Mouse (Mus musculus) brain, embryonic 18.5 days (tissue): ENCODE results near the gene A2ml1.
A peak's percentile ranks its signal among the peaks of the same experiment; 100 is the strongest.
"Not testable (repeated sequence)": the region's sequence is repeated elsewhere in the genome, so short reads cannot be mapped to it uniquely, and the experiment has no call there.

Source experiments
- DNase-seq: peaks from one replicate; pipeline ENCODE4 v3.0.0-alpha.2; 2012; ENCODE audit warnings: low read depth, low spot score

A2ml1 gene

DNA sequence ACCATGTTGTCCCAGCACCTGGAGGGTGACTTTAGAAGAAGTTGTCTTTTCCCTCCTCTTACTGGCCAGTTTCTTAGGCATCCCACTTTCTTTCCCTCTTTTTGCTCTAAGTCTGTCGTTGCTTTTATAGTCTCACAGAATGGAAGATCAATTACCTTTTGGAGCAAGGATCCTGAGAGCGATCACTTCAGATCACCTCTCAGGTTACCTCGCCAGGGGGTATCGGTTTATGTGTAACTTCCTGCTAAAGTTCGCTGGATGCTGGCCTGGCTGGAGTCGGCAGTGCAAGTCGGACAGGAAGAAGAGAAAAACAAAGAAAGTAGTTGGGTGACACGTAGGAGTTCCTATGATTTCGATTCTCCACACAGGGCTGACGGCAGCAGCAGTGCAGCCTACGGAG is at the start of gene A2ml1:
A2ml1 (minus strand) TSS at position 101 of the 400 bp plus-strand sequence.
- DNase-seq = no peak

- DNase-seq = peak; percentile 50
Observed at GRCm38 (mm10) chr6:128629771-128630739, 48.6 kb upstream of the A2ml1 start.

DNA sequence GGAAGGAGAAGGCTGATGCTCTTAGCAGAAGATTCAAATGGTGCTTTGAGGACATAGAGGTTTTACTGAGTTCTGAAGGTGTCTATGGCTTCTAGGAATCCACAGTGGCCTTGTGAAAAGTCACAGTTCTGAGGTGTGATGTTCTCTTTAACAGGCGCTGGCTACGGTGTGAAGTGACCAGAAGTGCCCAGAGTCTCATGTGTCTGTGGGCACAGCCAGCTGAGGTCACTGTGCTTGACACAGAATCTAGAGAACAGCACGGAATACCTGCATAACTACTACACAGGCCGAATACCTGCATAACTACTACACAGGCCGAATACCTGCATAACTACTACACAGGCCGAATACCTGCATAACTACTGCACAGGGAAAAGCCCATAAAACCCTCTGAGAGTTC is 43.8 kb upstream of the A2ml1 start:
- not testable (repeated sequence) for DNase-seq

- no peak for DNase-seq
Observed at GRCm38 (mm10) chr6:128624425-128624824, 43.0 kb upstream of the A2ml1 start.

GRCm38 (mm10) chr6:128623433-128623832 is 42.0 kb upstream of the A2ml1 start, which contains the start of gene Klrb1a:
Gene Klrb1a (minus strand): TSS chr6:128623533.
- not testable (repeated sequence) for DNase-seq

- no peak for DNase-seq
Observed at GRCm38 (mm10) chr6:128622733-128623132, 41.3 kb upstream of the A2ml1 start.

DNA sequence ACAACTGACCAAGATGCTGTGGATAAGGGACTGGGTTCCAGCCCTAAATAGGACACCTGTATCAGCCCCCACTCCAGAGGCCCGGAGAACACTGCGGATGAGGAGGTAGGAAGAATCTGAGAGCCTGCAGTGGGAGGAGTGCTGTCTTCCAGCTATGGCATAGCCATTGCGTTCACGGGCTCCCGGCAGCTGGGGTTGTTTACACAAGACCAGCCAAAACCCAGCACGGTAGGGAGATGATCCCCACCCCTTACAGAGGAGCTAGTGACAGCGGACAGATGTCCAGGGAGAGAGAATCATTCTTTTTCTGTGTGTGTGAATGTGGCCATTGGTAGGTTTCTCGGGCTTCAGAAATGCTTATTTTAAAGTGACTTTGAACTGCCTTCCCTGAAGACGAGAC is 24.9 kb upstream of the A2ml1 start:
- no peak for DNase-seq

DNA sequence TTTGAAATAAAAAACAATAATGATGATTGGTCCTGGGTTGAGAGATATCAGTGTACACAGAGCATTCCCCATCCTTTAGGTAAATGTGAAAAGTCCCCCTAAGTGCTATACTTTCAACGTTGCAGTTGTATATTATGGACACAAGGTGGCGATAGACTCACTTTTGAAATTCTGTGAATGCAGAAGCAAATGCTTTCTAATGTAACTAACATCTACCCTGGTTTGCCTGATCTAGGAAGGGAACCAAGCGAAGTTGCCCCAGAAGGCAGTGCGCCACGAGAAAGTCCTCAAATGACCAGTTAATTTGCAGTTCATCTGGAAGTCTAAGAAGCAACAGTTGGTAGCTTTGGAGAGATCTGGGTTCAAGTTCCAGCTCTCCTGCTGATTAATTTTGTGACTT is 23.1 kb upstream of the A2ml1 start:
- no peak for DNase-seq

GRCm38 (mm10) chr6:128602463-128603201 is 21.2 kb upstream of the A2ml1 start:
- no peak for DNase-seq

- DNase-seq = no peak
Observed at GRCm38 (mm10) chr6:128602026-128602425, 20.6 kb upstream of the A2ml1 start.

- no peak for DNase-seq
Observed at GRCm38 (mm10) chr6:128599555-128599954, 18.1 kb upstream of the A2ml1 start.

GRCm38 (mm10) chr6:128598256-128599047 is 17.0 kb upstream of the A2ml1 start:
- DNase-seq = no peak

- peak; percentile 40 for DNase-seq
Observed at GRCm38 (mm10) chr6:128597121-128597522, 15.7 kb upstream of the A2ml1 start.

DNA sequence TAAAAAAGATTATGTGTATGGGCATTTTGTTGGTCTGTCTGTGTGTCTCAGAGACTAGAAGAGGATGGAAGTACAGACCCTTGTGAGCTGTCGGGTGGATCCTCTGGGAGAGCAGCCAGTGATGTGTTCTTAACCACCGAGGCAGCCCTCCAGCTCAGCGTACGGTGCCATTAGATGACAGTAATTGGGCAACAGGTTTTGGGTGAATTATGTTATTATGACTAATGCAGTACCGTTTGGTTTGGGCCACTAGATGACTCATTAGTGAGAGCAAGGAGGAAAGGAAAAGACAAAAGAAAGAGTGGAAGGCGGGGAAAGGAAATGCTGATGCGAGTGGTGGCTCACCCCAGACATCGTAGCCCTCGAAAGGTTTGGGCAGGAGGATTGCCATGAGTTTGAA is 13.2 kb upstream of the A2ml1 start:
- no peak for DNase-seq

GRCm38 (mm10) chr6:128589426-128589825 is 8.0 kb upstream of the A2ml1 start:
- no peak for DNase-seq

DNA sequence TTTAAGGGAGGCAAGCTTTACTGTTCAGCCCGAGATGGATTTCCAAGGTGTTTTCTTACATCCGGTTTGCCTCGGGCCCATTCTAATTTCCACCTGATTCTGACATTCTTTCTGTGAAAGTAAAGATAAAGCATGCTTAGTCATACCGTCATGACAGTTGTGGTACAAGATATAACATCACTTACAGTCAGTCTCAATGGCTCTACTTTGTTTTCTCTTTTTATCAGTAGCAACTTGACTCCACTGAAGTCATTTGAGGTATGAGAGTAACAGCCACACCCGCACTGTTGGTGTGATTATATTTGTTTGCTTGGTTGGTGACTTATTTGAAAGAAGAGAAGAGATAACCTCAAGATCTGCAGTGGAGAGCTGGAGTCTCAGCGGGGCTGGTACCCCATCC is 6.2 kb upstream of the A2ml1 start:
- DNase-seq = no peak

- DNase-seq = no peak
Observed at GRCm38 (mm10) chr6:128585642-128586245, 4.3 kb upstream of the A2ml1 start.

DNA sequence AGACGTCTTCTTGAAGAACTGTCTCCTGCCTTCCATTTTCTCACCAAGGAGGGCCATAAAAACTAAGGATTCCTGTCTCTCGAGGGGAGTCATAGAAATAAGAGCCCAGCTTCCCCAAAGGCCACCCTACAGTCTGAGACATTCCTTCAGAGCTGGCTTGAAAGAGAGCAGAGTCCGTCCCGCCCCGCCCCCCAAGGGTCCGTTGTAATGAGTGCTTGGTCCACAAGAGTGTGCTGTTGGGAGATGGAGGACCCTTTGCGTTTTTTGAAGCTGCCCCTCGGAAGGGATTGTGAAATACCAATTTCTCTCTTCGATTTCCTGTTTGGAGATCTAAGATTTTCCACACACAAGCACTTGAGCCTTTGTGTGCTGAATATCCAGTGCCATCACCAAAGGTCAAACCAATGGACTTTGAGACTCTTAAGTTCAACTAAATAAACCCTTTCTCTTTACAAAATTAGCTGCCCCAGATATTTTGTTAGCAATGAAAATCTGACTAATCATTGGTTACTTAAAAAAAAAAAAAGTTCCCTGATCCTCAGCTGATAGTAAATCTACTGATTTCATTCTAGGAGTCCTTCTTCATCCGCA is 2.8 kb upstream of the A2ml1 start:
- DNase-seq = no peak

DNA sequence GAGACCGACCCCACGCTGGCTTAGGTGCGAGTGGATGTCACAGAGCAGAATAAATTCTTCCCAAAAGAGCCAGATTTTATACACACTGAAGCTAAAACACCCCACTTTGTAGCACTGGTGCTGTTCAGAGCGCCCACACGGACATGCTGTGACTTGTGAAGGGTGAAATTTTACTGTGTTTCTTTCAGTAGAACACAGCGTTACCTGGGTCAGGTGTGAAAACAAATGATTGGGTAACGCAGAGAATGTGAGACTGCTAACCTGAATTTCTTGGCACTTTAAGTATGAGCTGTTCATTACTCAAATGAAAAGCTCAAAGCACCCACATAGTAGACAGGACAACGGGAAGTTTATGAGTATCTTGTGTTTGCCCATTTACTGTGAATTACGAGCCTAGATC is 4.1 kb downstream of the A2ml1 start:
- DNase-seq = no peak

DNA sequence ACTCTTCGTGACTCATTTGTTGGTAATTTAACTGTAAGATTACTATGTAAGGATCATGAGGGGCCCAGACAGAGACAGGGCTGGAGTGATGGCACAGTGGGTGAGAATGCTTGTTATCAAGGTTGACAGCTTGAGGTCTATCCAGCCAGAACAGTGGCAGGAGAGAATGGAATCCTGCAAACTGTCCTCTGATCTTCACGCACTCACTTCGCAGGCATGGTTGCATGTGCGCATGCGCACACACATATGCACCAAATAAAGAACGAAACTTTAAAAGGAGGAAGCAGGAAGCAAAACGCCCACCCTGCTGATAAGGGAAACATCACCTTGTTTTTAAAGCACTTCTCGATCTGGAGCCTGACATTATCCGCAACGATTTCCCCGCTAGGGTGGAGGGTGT is 14.8 kb downstream of the A2ml1 start:
- no peak for DNase-seq

DNA sequence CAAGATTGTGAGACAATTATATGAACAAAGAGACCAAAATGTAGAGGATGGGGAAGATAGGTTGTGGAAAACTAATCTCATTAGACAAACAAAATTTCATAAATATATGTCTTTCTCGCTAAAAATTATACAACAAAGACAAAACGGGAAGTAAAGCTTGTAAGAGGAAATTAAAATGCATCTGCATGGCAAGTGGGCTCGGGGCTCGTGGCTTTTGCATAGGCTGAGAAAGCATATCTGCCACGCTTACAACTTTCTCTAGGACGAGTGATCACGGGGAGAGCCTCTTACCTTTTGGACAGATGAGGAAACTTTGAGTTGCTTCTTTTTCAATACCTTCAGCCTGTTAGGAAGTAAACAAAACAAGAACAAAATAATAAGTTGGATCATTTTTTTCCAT is 27.4 kb downstream of the A2ml1 start:
- no peak for DNase-seq
